Comparison of ENCODE assay signal across 8 mouse cellular contexts in genomic region chr2:104494801-104495185, GRCm38 (mm10). TPM values are rescaled to one million over a fixed set of nuclear protein-coding genes. Genes with fewer than 3 reads are reported as not detected.
DNase-seq lines count a peak whose midpoint lies in the region; ATAC-seq lines count a peak whose summit lies in the region.

No protein-coding gene starts in this region.

- no peaks in the 10 kb centered on the region for H3K36me3 ChIP-seq in limb, embryonic 15.5 days

- H3K4me3 ChIP-seq in limb, embryonic 15.5 days: peak overlapping the region; percentile 94

- 10% methylated on average over 9 of the region's 9 CpGs for WGBS in limb, embryonic 15.5 days

- H3K4me2 ChIP-seq in limb, embryonic 15.5 days: peak overlapping the region; percentile 68

- peaks cover 20% of the 10 kb centered on the region for H3K4me1 ChIP-seq in limb, embryonic 15.5 days

- H3K27ac ChIP-seq in limb, embryonic 15.5 days: peak overlapping the region; percentile 100

- H3K9ac ChIP-seq in limb, embryonic 15.5 days: peak overlapping the region; percentile 99

- no peak for ATAC-seq in limb, embryonic 15.5 days (ENCODE audit: insufficient number of reproducible peaks, low FRiP score, low TSS enrichment, low read depth)

- H3K9me3 ChIP-seq in limb, embryonic 15.5 days: no peaks in the 10 kb centered on the region

- peak; percentile 21 for DNase-seq in kidney, postnatal 14 days
- no peak for DNase-seq in kidney, postnatal 36 days
- DNase-seq in brain, embryonic 18.5 days (ENCODE audit: low read depth, low spot score): peak; percentile 20
- DNase-seq in frontal cortex, postnatal 10 days (ENCODE audit: low spot score in 2 of 2): peak; percentile 29 to 53
- peak; percentile 42 for DNase-seq in right cerebral cortex, postnatal 25 days
- no peak for DNase-seq in adrenal gland, postnatal 10 days
- DNase-seq in thymus, postnatal 4 days: no peak

- no peaks in the 10 kb centered on the region for H3K27me3 ChIP-seq in limb, embryonic 15.5 days

RNA-seq across cellular contexts. Expression of gene Hipk3, which starts 0.5 kb away (rescaled TPM):
- 14.9 and 17.7 TPM in 2 replicates for polyA plus RNA-seq in limb, embryonic 15.5 days (2015; fragmentation: Nextera tagmentation; extraction: Ambion mirVana)
- total RNA-seq in adrenal gland, postnatal 10 days (2021): 100 to 1,000 TPM; 150 to 164 TPM

Comparison
In these comparisons a context has a peak if more than half of its experiments do, and no peak if none do; other contexts are left out.
1. DNase-seq: peak in kidney, postnatal 14 days (single experiment), brain, embryonic 18.5 days (single experiment), frontal cortex, postnatal 10 days (2 of 2) and right cerebral cortex, postnatal 25 days (single experiment); none in kidney, postnatal 36 days (0 of 2), adrenal gland, postnatal 10 days (single experiment) and thymus, postnatal 4 days (single experiment).